Mouse (Mus musculus) granulocyte monocyte progenitor cell, adult 5-6 weeks (primary cell): ENCODE results near the gene Uri1. TPM values are rescaled to one million over a fixed set of nuclear protein-coding genes. Genes with fewer than 3 reads are reported as not detected.
A peak's percentile ranks its signal among the peaks of the same experiment; 100 is the strongest.

Experiments
- ATAC-seq: replicated peaks from 2 replicates; pipeline ENCODE4 v1.8.0; 2016; ENCODE audit warnings: mild to moderate bottlenecking, moderate TSS enrichment, inconsistent platforms; ENCODE audit not compliant: poor library complexity, severe bottlenecking
- total RNA-seq, 2 experiments: library from RNA; stranded (forward) in 1 of 2; stranded (reverse) in 1 of 2; fragments of 200-712, 200-1000 nt in 1 of 2; fragments of >200 nt in 1 of 2; fragmentation: Nextera tagmentation in 1 of 2; gene quantifications; 2 replicates each; pipeline ENCODE4 v1.2.3; 2014 to 2017

The Uri1 gene
- total RNA-seq, 2 experiments from 2014 or later: 53.2 to 64.5 TPM

DNA sequence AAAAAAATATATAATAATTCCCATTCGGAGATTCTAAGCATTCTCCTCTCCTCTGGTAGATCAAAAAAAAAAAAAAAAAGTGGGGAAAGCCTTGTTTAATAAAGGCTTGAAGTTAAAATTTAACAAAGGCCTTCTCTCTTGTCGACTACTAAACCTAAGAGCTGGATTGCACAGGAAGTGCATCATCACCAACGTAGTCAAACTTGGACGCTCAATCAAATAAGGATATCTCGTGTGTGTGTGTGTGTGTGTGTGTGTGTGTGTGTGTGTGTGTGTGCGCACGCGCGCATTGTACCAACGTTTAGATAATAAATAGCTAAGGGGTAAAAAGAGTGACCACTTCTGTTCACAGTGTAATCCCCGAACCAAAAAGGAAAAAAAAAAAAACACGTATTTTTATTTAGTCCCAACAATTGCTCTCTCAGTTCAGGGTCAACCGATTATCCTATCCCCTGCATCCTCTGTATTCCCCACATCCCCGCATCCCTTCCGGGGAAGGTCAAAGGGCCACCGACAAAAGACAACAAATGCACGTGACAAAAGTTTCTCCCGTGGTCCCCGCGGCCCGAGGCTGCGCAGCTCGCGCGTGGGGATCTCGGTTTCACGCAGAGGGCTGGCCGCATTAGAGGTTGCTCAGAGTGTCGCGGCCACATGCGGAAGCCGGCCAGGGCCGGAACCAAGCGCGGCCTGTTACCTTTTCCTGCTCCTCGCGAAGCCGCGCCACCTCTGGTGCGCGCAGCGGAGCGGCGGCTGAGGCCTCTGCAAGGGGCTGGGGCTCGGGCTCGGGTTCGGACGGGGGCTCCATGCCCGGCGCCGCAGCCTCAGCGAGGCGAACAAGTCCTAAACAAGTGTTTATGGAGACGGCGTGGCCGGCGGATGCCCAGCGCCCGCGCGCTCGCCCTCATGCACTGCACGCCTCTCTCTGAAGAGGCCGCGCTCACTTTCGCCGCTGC is 4.7 kb downstream of the Uri1 start:
- peak; percentile 71 for ATAC-seq

DNA sequence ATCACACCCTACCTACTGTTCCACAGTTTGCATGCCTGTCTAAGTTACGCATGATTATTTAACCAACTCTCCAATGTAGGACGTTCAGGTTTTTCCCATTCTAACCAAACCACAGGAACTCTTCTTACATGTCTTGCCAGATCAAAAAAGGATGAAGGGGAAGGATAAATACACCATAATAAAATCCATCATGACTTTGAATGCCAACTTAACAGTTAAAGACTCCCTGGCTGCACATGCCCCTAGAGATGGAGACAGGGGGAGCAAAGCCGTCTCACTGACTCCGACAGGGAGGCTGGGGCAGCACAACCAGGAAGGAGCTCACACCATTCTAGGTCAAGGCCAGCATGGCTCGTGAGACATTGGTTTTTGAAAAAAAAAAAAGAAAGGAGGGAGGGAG is 8.0 kb downstream of the Uri1 start:
- ATAC-seq: no peak

DNA sequence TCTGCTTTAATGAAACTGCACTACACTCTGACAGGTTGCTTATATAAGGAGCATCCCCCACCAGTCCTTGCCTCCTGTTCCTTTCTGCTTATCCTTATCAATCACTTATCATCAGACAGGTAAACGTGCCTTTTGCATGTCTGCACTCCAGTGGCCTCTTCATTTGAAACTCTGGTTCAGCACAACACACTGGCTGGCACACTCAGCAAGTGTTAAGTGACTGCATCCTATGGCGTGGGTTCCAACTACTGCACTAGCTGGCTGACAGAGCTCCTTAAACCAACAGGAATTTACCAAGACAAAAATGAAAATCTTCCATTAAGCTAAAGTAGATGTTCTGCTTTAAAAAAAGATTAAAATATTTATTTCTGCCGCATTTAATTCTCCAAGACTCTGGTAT is 9.4 kb downstream of the Uri1 start:
- ATAC-seq: no peak

- ATAC-seq: no peak
Measured at GRCm38 (mm10) chr7:38012811-38013210, 10.5 kb downstream of the Uri1 start.

DNA sequence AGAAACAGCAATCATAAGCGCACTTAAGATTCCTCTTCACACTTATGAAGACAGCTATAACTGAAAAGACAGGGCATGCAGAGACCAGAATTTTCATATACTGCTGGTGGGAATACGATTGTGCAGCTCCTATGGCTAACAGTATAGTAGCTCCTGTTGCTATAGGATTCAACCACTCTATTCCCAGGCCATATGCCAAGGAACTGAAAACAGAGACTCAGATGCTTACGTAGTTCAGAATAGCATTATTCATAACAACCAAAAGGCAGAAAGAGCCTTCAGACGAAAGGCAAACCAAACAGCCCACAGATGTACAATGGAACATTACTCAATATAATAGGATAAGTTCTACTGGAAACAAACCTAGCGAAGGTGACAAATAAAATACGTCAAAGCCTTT is 15.0 kb downstream of the Uri1 start:
- no peak for ATAC-seq

DNA sequence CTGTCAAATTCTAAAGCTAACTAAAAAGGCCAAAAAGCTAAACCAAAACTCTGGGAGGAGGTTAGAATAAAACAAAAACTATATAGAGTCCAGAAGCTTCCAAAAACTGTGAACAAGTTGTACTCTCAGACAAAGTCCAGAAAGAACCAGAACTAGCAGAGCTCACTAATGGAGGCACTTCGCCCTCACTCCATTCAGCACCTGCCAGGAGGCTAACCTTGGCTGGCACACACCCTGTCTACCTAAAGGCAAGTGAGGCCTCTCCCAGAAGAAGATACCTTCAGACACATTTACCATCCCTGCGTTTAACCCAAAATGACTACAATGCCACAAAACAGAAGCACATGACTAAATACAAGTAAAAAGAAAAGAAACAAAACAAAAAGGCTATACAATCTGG is 20.9 kb downstream of the Uri1 start:
- no peak for ATAC-seq

GRCm38 (mm10) chr7:37999691-38000090 is 23.7 kb downstream of the Uri1 start:
- peak; percentile 58 for ATAC-seq

GRCm38 (mm10) chr7:37992861-37993260 is 30.5 kb downstream of the Uri1 start:
- no peak for ATAC-seq

GRCm38 (mm10) chr7:37984866-37985265 is 38.5 kb downstream of the Uri1 start:
- ATAC-seq: no peak

GRCm38 (mm10) chr7:37983471-37983870 is 39.9 kb downstream of the Uri1 start:
- no peak for ATAC-seq

DNA sequence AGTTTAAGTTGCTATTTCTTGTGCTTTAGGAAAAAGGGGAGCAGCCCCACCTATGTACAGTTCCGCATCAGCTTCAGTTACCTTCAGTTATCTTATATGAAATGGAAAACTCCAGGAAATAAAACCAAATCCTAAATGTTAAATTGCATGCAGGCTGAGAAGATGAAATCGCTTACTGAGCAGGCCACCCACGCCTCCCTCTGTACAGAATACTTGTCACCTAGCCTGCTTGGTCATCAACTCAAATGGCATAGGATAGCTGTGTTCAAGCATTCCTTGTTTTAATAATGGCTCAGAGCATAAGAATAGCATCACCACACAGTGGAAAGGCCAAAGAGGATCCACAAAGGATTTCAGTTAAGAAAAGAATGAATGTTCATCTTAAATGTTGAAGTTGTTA is 43.6 kb downstream of the Uri1 start:
- ATAC-seq: no peak

- peak; percentile 84 for ATAC-seq
Measured at GRCm38 (mm10) chr7:37978412-37978811, 44.9 kb downstream of the Uri1 start.

- ATAC-seq: no peak
Measured at GRCm38 (mm10) chr7:37977676-37978075, 45.7 kb downstream of the Uri1 start.

GRCm38 (mm10) chr7:37972999-37973555 is 50.3 kb downstream of the Uri1 start:
- no peak for ATAC-seq

DNA sequence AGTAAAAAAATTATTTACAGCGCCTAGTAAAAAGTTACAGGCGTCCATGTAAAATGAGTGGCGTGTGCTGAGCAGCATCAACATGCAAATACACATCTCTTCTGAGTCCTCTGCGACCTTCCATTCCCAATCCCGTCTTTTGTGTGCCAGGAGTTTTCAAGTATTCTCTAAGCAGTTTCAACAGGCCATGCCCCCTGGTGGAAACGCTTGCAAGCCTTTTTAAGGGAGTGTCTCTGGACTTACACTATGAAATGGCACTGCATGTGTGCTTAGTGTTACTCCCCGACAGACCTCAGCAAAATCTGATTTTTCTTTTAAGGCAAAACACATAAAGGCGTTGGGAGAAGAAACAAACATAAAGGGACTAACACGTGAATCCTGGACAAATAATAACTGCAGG is 50.8 kb downstream of the Uri1 start:
- no peak for ATAC-seq

GRCm38 (mm10) chr7:37962326-37962725 is 61.0 kb downstream of the Uri1 start:
- no peak for ATAC-seq

- ATAC-seq: no peak
Measured at GRCm38 (mm10) chr7:37961247-37961646, 62.1 kb downstream of the Uri1 start.

DNA sequence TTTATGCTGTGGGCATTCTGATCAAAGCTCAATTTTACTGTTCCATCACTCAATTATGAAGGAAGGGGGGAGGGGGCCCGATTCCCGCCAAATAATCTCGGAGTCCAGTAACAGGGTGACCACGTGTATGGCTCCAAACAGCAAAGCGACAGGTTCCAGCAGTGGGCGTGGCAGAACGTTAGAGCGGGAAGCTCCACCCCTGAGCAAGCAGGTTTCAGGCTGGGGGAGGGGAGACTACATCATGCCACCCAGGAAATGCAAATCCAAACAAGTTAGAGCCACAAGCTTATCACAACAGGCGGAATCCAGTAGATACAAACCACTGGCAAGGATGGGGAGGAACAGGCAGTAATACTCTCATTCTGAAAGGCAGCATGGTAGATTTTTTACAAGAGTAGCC is 71.5 kb downstream of the Uri1 start:
- no peak for ATAC-seq

DNA sequence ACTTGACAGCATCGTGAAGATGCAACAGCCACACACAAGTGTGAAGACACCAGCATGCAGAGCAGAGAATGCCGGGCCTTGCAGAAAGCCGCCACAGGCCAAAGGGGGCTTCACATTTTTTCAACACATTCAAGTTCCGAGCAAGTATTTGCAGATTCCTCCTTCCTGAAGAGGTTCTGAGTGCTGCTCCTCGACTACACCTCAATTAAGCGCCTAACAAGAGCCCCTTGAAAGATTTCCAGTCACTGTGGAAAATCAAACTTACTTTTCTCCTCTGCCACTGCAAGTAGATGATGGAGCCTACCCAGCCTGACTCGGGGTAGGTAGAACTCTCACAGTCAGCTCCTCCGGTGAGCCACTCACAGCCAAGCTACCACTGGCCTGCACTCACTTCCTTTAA is 86.9 kb downstream of the Uri1 start:
- ATAC-seq: no peak

DNA sequence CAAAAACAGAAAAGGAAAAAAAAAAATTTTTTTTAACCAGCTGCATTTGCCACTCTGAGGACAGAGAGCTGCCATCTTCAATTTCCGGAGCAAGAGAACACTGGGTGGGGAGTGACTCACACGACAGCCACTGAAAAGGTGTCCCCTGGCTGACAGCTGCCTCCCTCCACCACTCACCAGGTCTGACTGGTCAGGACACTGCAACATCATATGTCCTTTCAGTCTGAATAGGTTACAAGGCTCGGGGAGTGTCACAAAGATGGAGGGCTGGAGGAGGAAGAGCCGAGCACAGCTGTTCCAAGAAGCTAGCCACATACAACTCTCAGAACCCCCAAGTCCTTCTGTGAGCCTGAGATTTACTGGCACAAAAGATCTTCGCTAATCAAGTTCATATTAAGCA is 87.6 kb downstream of the Uri1 start:
- ATAC-seq: no peak

- peak; percentile 52; the same call in 1 of the 2 replicates for ATAC-seq
Measured at GRCm38 (mm10) chr7:37934770-37935182, 88.6 kb downstream of the Uri1 start.
